Mouse (Mus musculus) CD4-positive, CD25-positive, alpha-beta regulatory T cell, adult 2 months (primary cell): Measurements from ENCODE around the gene Tut7.
"Not testable (repeated sequence)": the region's sequence is repeated elsewhere in the genome, so short reads cannot be mapped to it uniquely, and the experiment has no call there.

Source experiments
- DNase-seq: peaks from one replicate; pipeline ENCODE4 v3.0.0-alpha.2; 2012; ENCODE audit warnings: low read depth, low spot score

Gene Tut7

DNA sequence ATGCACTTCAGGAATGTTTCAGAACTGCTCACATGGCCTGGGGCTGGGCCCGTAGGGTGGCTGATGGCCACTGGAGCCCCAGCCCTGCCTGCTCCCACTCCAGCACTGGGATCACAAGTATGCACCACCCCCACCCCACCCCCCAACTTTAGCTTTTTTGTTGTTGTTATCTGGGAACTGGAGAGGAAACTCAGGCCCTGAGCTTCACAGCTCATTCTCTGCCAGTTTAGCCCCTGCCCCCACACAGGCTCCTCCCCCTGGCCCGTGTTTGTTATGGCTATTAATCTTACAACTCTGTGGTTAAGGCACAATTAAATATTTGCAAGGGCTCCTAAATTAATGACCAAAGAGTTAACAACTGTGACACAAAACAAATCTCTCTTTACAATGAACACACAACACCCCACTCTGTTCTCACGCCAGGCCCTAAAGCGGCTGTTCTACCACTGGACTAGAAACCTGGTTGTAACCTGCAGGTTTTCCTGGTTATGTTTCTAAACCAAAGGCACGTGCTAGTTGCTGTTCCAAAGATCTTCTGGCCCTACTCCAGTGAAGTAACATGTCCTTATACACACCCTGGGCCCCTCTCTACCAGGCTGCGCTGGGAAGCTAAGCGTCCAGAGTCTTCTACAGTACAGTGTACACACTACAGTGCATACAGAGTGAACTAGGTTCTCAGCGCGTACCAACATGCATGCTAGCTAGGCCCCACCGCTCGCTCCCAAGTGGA is 56.0 kb downstream of the Tut7 start:
- no peak for DNase-seq

GRCm38 (mm10) chr13:59762791-59763190 is 60.2 kb downstream of the Tut7 start:
- DNase-seq = no peak

- DNase-seq = no peak
These were observed 66.0 kb downstream of the Tut7 start for GRCm38 (mm10) chr13:59756906-59757305.

DNA sequence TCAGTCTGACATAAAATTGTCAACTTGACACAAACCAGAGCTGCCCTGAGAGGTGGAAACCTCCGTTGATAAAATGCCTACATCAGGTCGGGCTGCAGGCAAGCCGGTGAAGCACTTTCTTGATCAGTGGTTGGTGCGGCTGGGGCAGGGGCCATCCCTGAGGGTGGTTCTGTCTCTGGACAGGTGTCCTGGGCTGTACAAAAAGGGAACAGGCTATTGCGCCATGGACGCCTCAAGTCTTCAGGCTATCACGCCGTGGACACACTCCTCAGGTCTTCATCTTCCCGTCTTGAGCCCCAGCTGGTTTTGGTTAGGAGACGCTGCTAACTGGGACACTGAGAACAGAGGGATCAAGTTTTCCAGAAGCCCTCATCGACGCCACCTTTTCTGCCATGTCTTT is 72.6 kb downstream of the Tut7 start:
- DNase-seq = no peak

- DNase-seq = no peak
These were observed 76.2 kb downstream of the Tut7 start, which contains the start of gene 1700014D04Rik for GRCm38 (mm10) chr13:59746711-59747110. Gene 1700014D04Rik, minus strand, starts transcription at chr13:59746752.

- DNase-seq = no peak
These were observed 76.8 kb downstream of the Tut7 start for GRCm38 (mm10) chr13:59746164-59746563.

- DNase-seq = no peak
These were observed 77.5 kb downstream of the Tut7 start for GRCm38 (mm10) chr13:59745462-59745861.

DNA sequence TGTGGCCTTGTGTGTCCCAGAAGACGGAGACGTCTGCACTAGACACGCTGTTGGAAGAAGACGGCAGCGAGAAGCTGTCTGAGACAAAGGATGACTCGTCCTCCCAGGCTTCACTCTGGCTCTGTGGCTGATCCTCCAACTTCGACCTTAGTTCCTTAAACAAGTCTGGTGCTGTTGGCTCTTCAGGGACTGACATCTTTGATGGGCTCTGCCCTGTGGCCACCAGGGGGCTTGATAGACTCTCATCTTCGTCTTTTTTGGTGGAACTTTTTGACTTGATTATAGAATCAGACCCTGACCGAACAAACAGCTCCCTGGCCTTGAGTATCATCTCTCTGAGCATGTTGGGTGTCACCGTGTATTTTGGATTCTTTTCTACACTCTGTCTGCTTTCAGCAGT is 81.2 kb downstream of the Tut7 start:
- DNase-seq = peak; percentile 42

DNA sequence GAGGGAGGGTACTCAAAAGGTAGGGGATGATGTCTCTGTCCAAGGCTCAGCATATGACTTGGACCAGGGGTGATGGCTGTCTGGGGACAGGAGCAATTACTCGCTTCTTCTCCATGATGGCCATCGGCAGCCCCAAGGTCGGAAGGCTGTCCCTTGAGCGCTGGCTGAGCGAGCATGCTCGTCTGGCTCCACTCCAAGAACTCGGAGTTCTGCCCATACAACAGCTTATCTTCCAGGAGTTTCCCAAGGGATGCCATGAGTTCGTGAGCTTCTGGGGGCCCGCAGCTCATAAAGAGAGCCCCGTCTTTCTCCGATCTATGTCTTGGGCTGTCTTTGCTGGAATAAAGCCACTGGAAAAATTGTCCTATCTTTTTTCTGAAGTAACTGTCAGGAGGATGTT is 81.9 kb downstream of the Tut7 start:
- no peak for DNase-seq

GRCm38 (mm10) chr13:59739397-59739796 is 83.5 kb downstream of the Tut7 start:
- no peak for DNase-seq

- DNase-seq = no peak
These were observed 84.5 kb downstream of the Tut7 start for GRCm38 (mm10) chr13:59738455-59738854.

GRCm38 (mm10) chr13:59735190-59735589 is 87.8 kb downstream of the Tut7 start:
- DNase-seq = peak; percentile 17

DNA sequence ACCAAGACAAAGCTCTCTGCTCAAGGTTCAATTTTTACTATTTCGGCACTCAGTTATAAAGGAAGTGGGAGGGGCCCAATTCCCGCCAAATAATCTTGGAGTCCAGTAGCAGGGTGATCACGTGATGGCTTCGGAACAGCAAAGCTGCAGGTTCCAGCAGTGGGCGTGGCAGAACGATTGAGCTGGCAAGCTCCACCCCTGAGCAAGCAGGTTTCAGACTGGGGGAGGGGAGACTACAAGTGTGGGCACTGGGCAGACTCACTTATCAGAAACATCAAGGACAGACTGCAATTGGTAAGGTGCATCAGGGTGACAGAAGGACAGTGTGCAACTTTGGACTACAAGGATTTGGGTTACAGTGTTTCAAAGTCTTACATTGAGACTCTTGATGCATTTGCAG is 88.6 kb downstream of the Tut7 start:
- DNase-seq = not testable (repeated sequence)

DNA sequence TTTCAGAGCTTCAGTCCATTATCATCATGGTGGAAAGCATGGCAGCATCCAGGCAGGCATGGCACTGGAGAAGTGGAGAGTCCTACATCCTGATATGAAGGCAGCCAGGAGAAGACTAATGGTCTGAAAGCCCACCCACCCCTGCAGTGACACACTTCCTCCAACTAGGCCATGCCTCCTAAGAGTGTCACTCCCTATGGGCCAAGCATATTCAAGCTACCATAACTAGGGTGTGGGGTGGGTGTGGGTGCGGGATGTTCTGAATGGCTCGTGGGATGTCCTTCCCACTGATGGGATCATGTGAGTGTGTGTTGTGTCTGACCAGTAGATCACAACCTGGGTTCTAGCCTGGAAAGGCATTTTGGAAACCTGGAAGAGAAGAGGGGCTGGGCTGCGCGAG is 89.0 kb downstream of the Tut7 start:
- DNase-seq = no peak

- no peak for DNase-seq
These were observed 91.3 kb downstream of the Tut7 start, which contains the start of gene Spata31d1d for GRCm38 (mm10) chr13:59731652-59732051. Gene Spata31d1d, minus strand, starts transcription at chr13:59731752.

- peak; percentile 89 for DNase-seq
These were observed 94.4 kb downstream of the Tut7 start for GRCm38 (mm10) chr13:59728378-59729093.

DNA sequence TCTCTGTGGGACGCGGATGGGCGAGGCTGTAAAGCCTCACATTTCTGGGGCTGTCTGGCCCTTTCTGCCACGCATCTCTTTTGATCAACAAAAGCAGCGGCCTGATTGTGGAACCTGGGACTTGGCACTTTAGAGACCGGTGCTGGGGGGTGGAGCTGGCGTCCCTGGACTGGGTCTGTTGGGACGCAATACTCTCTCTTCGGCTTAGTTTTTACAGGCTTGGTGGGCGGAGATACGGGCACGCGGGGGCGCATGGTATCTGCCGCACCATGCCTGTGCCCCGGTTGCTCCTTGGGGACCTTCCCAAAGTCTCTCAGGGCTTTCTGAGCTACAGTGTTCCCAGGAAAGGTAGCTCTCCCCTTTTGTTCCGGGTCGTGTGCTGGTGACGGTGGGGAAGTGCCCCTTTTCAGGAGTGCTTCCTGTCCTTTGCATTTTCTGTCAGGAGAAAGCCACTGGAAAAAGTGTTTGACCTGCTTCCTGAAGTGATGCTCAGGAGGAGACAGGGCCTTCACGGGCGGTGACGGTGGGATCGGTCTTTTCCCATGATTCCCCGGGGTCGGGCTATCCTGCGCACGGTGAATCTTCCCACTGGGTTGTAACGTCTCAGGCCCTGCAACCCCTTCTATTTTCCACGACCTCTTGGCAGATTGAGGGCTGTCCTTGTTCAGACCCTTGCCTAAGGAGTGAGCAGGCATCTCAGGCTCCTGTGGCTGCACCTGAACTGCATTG is 96.6 kb downstream of the Tut7 start:
- DNase-seq = no peak

- DNase-seq = not testable (repeated sequence)
These were observed 100.9 kb downstream of the Tut7 start for GRCm38 (mm10) chr13:59722089-59722488.
